Mouse (Mus musculus): ENCODE data around the gene Prpf40b. TPM values are rescaled to one million over a fixed set of nuclear protein-coding genes. Genes with fewer than 3 reads are reported as not detected.

Gene Prpf40b
- total and polyA plus RNA-seq, 3 experiments: 24.7 to 46.4 TPM; not detected in 1

DNA sequence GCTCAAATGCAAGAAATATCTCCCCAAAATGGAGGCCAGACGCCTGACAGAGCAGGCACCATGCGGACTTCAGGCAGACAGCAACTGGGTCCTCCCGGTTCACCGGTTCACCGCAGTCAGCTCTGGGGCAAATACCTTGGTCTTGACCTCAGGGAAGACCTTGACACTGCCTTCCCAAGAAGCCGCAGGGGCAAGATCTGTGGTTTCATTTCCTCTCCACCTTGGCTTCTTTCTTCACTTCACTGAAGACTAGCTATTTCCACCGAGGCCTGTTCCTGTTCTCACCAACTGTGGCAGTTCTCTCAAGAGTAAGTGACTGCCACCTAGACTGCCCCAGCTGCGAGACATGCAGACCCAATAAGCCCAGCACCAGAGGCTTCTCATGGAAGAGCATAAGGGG, 70.0 kb downstream of the Prpf40b start:
- no peaks in the 10 kb centered on the region for H3K9me3 ChIP-seq (replicated peaks; ENCODE audit: insufficient read depth, low read length)
- H3K4me1 ChIP-seq (ENCODE audit: control insufficient read depth in 1 of 2, insufficient read depth in 2 of 2, low read length in 2 of 2): no peaks in the 10 kb centered on the region
- H3K36me3 ChIP-seq (ENCODE audit: control insufficient read depth in 1 of 2, insufficient read depth in 2 of 2, low read length in 2 of 2): no peaks in the 10 kb centered on the region
- H3K27me3 ChIP-seq (ENCODE audit: control insufficient read depth in 1 of 2, insufficient read depth in 2 of 2, low read length in 2 of 2): peaks cover 23 to 59% of the 10 kb centered on the region in 2 experiments
- H3K27ac ChIP-seq (ENCODE audit: control insufficient read depth, low read depth, low read length): no peak overlapping the region
- DNase-seq (ENCODE audit: low read depth, low spot score): no peak
- no peak for TF ChIP-seq SMC3 (IDR thresholded peaks at IDR 0.05; ENCODE audit: low read depth, low read length)
- TF ChIP-seq POLR2A (IDR thresholded peaks at IDR 0.05; ENCODE audit: control insufficient read depth in 1 of 2, insufficient read depth in 1 of 2, low read depth in 1 of 2, low read length in 2 of 2, poor library complexity in 1 of 2): no peak
- no peak for TF ChIP-seq MXI1 (IDR thresholded peaks at IDR 0.05; ENCODE audit: low read depth, low read length)
- TF ChIP-seq MAX (IDR thresholded peaks at IDR 0.05; ENCODE audit: low read length): no peak
- TF ChIP-seq MAFK (IDR thresholded peaks at IDR 0.05; ENCODE audit: borderline replicate concordance, low read depth, low read length): no peak
- TF ChIP-seq MAZ (IDR thresholded peaks at IDR 0.05; ENCODE audit: low read depth, low read length): no peak
- H3K9ac ChIP-seq (ENCODE audit: control insufficient read depth, low read depth, low read length, poor library complexity, severe bottlenecking): no peak overlapping the region
- no peaks in the 10 kb centered on the region for H3K79me2 ChIP-seq (ENCODE audit: control insufficient read depth, insufficient read depth, low read length, poor library complexity)
- H3K4me3 ChIP-seq (ENCODE audit: control insufficient read depth in 1 of 2, insufficient read depth in 1 of 2, low read depth in 2 of 2, low read length in 2 of 2): no peak overlapping the region

Other genes starting within 250 kb of the Prpf40b start
- not detected in 2 replicates for gene Prph, start 239.9 kb upstream of the Prpf40b start, total RNA-seq (2012; rRNA removed)
- not detected for gene Prph, start 239.9 kb upstream of the Prpf40b start, polyA plus RNA-seq (2012; ENCODE audit: insufficient read depth in 1 of 2, insufficient read length in 2 of 2, low read depth in 1 of 2, low replicate concordance in 2 of 2, missing spikeins in 1 of 2)
- gene Troap, start 220.5 kb upstream of the Prpf40b start, total RNA-seq (2012; rRNA removed): 24.3 and 25.8 TPM in 2 replicates
- 10 to 100 TPM in 1 of 2 experiments, not detected in 1; 70.2 TPM for gene Troap, start 220.5 kb upstream of the Prpf40b start, polyA plus RNA-seq (2012; ENCODE audit: insufficient read depth in 1 of 2, insufficient read length in 2 of 2, low read depth in 1 of 2, low replicate concordance in 2 of 2, missing spikeins in 1 of 2)
- gene C1ql4, start 207.3 kb upstream of the Prpf40b start, total RNA-seq (2012; rRNA removed): 0.15 TPM in 1 of 2 replicates, not detected in the other
- gene C1ql4, start 207.3 kb upstream of the Prpf40b start, polyA plus RNA-seq (2012; ENCODE audit: insufficient read depth in 1 of 2, insufficient read length in 2 of 2, low read depth in 1 of 2, low replicate concordance in 2 of 2, missing spikeins in 1 of 2): under 1 TPM in 1 of 2 experiments, not detected in 1; 0.08 TPM
- gene Dnajc22, start 201.9 kb upstream of the Prpf40b start, total RNA-seq (2012; rRNA removed): 3.2 TPM in 2 replicates
- 1 to 10 TPM in 1 of 2 experiments, not detected in 1; 5.3 TPM for gene Dnajc22, start 201.9 kb upstream of the Prpf40b start, polyA plus RNA-seq (2012; ENCODE audit: insufficient read depth in 1 of 2, insufficient read length in 2 of 2, low read depth in 1 of 2, low replicate concordance in 2 of 2, missing spikeins in 1 of 2)
- gene Spats2, start 169.2 kb upstream of the Prpf40b start, total RNA-seq (2012; rRNA removed): 8.2 and 12.0 TPM in 2 replicates
- gene Spats2, start 169.2 kb upstream of the Prpf40b start, polyA plus RNA-seq (2012; ENCODE audit: insufficient read depth in 1 of 2, insufficient read length in 2 of 2, low read depth in 1 of 2, low replicate concordance in 2 of 2, missing spikeins in 1 of 2): 10 to 100 TPM in 1 of 2 experiments, not detected in 1; 24.5 TPM
- gene Kcnh3, start 70.2 kb upstream of the Prpf40b start, total RNA-seq (2012; rRNA removed): 0.15 and 0.16 TPM in 2 replicates
- gene Kcnh3, start 70.2 kb upstream of the Prpf40b start, polyA plus RNA-seq (2012; ENCODE audit: insufficient read depth in 1 of 2, insufficient read length in 2 of 2, low read depth in 1 of 2, low replicate concordance in 2 of 2, missing spikeins in 1 of 2): 1 to 10 TPM in 1 of 2 experiments, not detected in 1; 1.3 TPM
- 113 and 131 TPM in 2 replicates for gene Mcrs1, start 43.1 kb upstream of the Prpf40b start, total RNA-seq (2012; rRNA removed)
- 100 to 1,000 TPM in 1 of 2 experiments, not detected in 1; 124 TPM for gene Mcrs1, start 43.1 kb upstream of the Prpf40b start, polyA plus RNA-seq (2012; ENCODE audit: insufficient read depth in 1 of 2, insufficient read length in 2 of 2, low read depth in 1 of 2, low replicate concordance in 2 of 2, missing spikeins in 1 of 2)
- not detected in 2 replicates for gene Fam186b, start 801 bp downstream of the Prpf40b start, total RNA-seq (2012; rRNA removed)
- under 1 TPM in 1 of 2 experiments, not detected in 1; 0.11 TPM for gene Fam186b, start 801 bp downstream of the Prpf40b start, polyA plus RNA-seq (2012; ENCODE audit: insufficient read depth in 1 of 2, insufficient read length in 2 of 2, low read depth in 1 of 2, low replicate concordance in 2 of 2, missing spikeins in 1 of 2)
- 0.04 and 0.10 TPM in 2 replicates for gene Fmnl3, start 75.4 kb downstream of the Prpf40b start, total RNA-seq (2012; rRNA removed)
- under 1 TPM in 1 of 2 experiments, not detected in 1; 0.06 TPM for gene Fmnl3, start 75.4 kb downstream of the Prpf40b start, polyA plus RNA-seq (2012; ENCODE audit: insufficient read depth in 1 of 2, insufficient read length in 2 of 2, low read depth in 1 of 2, low replicate concordance in 2 of 2, missing spikeins in 1 of 2)
- 216 and 243 TPM in 2 replicates for gene Tmbim6, start 97.8 kb downstream of the Prpf40b start, total RNA-seq (2012; rRNA removed)
- 100 to 1,000 TPM in 1 of 2 experiments, not detected in 1; 339 TPM for gene Tmbim6, start 97.8 kb downstream of the Prpf40b start, polyA plus RNA-seq (2012; ENCODE audit: insufficient read depth in 1 of 2, insufficient read length in 2 of 2, low read depth in 1 of 2, low replicate concordance in 2 of 2, missing spikeins in 1 of 2)
- gene Nckap5l, start 162.7 kb downstream of the Prpf40b start, total RNA-seq (2012; rRNA removed): 2.5 and 3.3 TPM in 2 replicates
- gene Nckap5l, start 162.7 kb downstream of the Prpf40b start, polyA plus RNA-seq (2012; ENCODE audit: insufficient read depth in 1 of 2, insufficient read length in 2 of 2, low read depth in 1 of 2, low replicate concordance in 2 of 2, missing spikeins in 1 of 2): 10 to 100 TPM in 1 of 2 experiments, not detected in 1; 14.1 TPM
- gene Bcdin3d, start 179.6 kb downstream of the Prpf40b start, total RNA-seq (2012; rRNA removed): 7.8 and 8.8 TPM in 2 replicates
- gene Bcdin3d, start 179.6 kb downstream of the Prpf40b start, polyA plus RNA-seq (2012; ENCODE audit: insufficient read depth in 1 of 2, insufficient read length in 2 of 2, low read depth in 1 of 2, low replicate concordance in 2 of 2, missing spikeins in 1 of 2): 10 to 100 TPM; 13.7 to 31.3 TPM
- 0.08 and 0.10 TPM in 2 replicates for gene Faim2, start 233.1 kb downstream of the Prpf40b start, total RNA-seq (2012; rRNA removed)
- under 1 TPM in 1 of 2 experiments, not detected in 1; 0.06 TPM for gene Faim2, start 233.1 kb downstream of the Prpf40b start, polyA plus RNA-seq (2012; ENCODE audit: insufficient read depth in 1 of 2, insufficient read length in 2 of 2, low read depth in 1 of 2, low replicate concordance in 2 of 2, missing spikeins in 1 of 2)